Mouse (Mus musculus) MEL (cell line): ENCODE measurements around the gene Rnase2b. TPM values are rescaled to one million over a fixed set of nuclear protein-coding genes. Genes with fewer than 3 reads are reported as not detected.
"Not testable (repeated sequence)": the region's sequence is repeated elsewhere in the genome, so short reads cannot be mapped to it uniquely, and the experiment has no call there.

Experiments
- DNase-seq: peaks from one replicate; pipeline ENCODE4 v3.0.0; 2011; ENCODE audit warnings: low read depth, low spot score
- H3K27ac ChIP-seq: 2 replicates; pipeline ENCODE4 v1.5.1; 2012; ENCODE audit warnings: low read depth, mild to moderate bottlenecking, control low read depth, low read length, moderate library complexity; ENCODE audit not compliant: control insufficient read depth
- H3K27me3 ChIP-seq, 2 experiments: fragments of 150-350 bp in 1 of 2; sonication (generic) in 1 of 2; 2 replicates each; pipeline ENCODE4 v1.6.1; 2012; ENCODE audit warnings: low read length in 2 of 2, mild to moderate bottlenecking in 2 of 2, improper control_type of control experiment in 1 of 2, moderate library complexity in 1 of 2; ENCODE audit not compliant: insufficient read depth in 2 of 2, control insufficient read depth in 1 of 2
- H3K36me3 ChIP-seq, 2 experiments: 2 replicates each; pipeline ENCODE4 v1.6.1; 2012 to 2014; ENCODE audit warnings: low read length in 2 of 2, improper control_type of control experiment in 1 of 2, inconsistent platforms in 1 of 2, mild to moderate bottlenecking in 1 of 2; ENCODE audit not compliant: insufficient read depth in 2 of 2, control insufficient read depth in 1 of 2
- H3K4me1 ChIP-seq, 2 experiments: fragments of 150-350 bp in 1 of 2; sonication (generic) in 1 of 2; 2 replicates each; pipeline ENCODE4 v1.6.1; 2012; ENCODE audit warnings: low read length in 2 of 2, improper control_type of control experiment in 1 of 2, mild to moderate bottlenecking in 1 of 2; ENCODE audit not compliant: insufficient read depth in 2 of 2, control insufficient read depth in 1 of 2
- H3K4me3 ChIP-seq, 2 experiments: fragments of 150-350 bp in 1 of 2; sonication (generic) in 1 of 2; 2 replicates each; pipeline ENCODE4 v1.5.1; 2012; ENCODE audit warnings: low read depth in 2 of 2, low read length in 2 of 2, mild to moderate bottlenecking in 2 of 2, moderate library complexity in 2 of 2, control low read depth in 1 of 2, improper control_type of control experiment in 1 of 2; ENCODE audit not compliant: control insufficient read depth in 1 of 2, insufficient read depth in 1 of 2
- H3K79me2 ChIP-seq: 2 replicates; pipeline ENCODE4 v1.6.1; 2012; ENCODE audit warnings: mild to moderate bottlenecking, low read length, moderate library complexity; ENCODE audit not compliant: control insufficient read depth, poor library complexity, insufficient read depth
- H3K9ac ChIP-seq: 2 replicates; pipeline ENCODE4 v1.6.1; 2012; ENCODE audit warnings: low read depth, mild to moderate bottlenecking, control low read depth, low read length, moderate library complexity; ENCODE audit not compliant: control insufficient read depth, poor library complexity, severe bottlenecking
- H3K9me3 ChIP-seq: fragments of 150-350 bp; sonication (generic); replicated peaks from 2 replicates; pipeline ENCODE4 v1.6.1; 2012; ENCODE audit warnings: mild to moderate bottlenecking, low read length, improper control_type of control experiment, moderate library complexity; ENCODE audit not compliant: insufficient read depth
- BHLHE40 ChIP-seq: IDR thresholded peaks from 2 replicates; pipeline ENCODE4 v1.6.1; 2012; ENCODE audit warnings: low read depth, mild to moderate bottlenecking, inconsistent platforms, low read length, improper control_type of control experiment, borderline replicate concordance
- CHD1 ChIP-seq: IDR thresholded peaks from 2 replicates; pipeline ENCODE4 v1.6.1; 2012; ENCODE audit warnings: low read depth, mild to moderate bottlenecking, inconsistent platforms, low read length, improper control_type of control experiment
- CTCF ChIP-seq, 3 experiments: IDR thresholded peaks in 2 of 3; conservative IDR thresholded peaks in 1 of 3; 2 replicates each; pipeline ENCODE4 v1.5.1; 2011 to 2012; ENCODE audit warnings: low read length in 3 of 3, low read depth in 2 of 3, mild to moderate bottlenecking in 2 of 3, improper control_type of control experiment in 1 of 3, inconsistent platforms in 1 of 3, mixed read lengths in 1 of 3, moderate library complexity in 1 of 3; ENCODE audit not compliant: control insufficient read depth in 1 of 3, insufficient read depth in 1 of 3, poor library complexity in 1 of 3, severe bottlenecking in 1 of 3
- E2F4 ChIP-seq: IDR thresholded peaks from 2 replicates; pipeline ENCODE4 v1.6.1; 2011; ENCODE audit warnings: low read depth, low read length, improper control_type of control experiment, borderline replicate concordance
- GATA1 ChIP-seq: IDR thresholded peaks from 2 replicates; pipeline ENCODE4 v1.6.1; 2011; ENCODE audit warnings: low read depth, low read length, improper control_type of control experiment
- HCFC1 ChIP-seq: IDR thresholded peaks from 2 replicates; pipeline ENCODE4 v1.6.1; 2012; ENCODE audit warnings: low read depth, mild to moderate bottlenecking, inconsistent platforms, low read length, improper control_type of control experiment, moderate library complexity
- MAZ ChIP-seq: IDR thresholded peaks from 2 replicates; pipeline ENCODE4 v1.6.1; 2012; ENCODE audit warnings: low read depth, mild to moderate bottlenecking, inconsistent platforms, low read length, improper control_type of control experiment
- NELFE ChIP-seq: IDR thresholded peaks from 2 replicates; pipeline ENCODE4 v1.6.1; 2011; ENCODE audit warnings: low read depth, low read length, improper control_type of control experiment
- NRF1 ChIP-seq: IDR thresholded peaks from 2 replicates; pipeline ENCODE4 v1.6.1; 2014; ENCODE audit warnings: low read depth, mild to moderate bottlenecking, inconsistent platforms, low read length, improper control_type of control experiment, moderate library complexity; ENCODE audit not compliant: poor library complexity, insufficient read depth, severe bottlenecking
- POLR2A ChIP-seq, 2 experiments: IDR thresholded peaks; 2 replicates each; pipeline ENCODE4 v1.6.1; 2011 to 2012; ENCODE audit warnings: low read length in 2 of 2, mild to moderate bottlenecking in 2 of 2, control low read depth in 1 of 2, improper control_type of control experiment in 1 of 2, low read depth in 1 of 2, moderate library complexity in 1 of 2; ENCODE audit not compliant: control insufficient read depth in 1 of 2, insufficient read depth in 1 of 2, poor library complexity in 1 of 2
- SMC3 ChIP-seq: IDR thresholded peaks from 2 replicates; pipeline ENCODE4 v1.6.1; 2011; ENCODE audit warnings: low read depth, low read length, improper control_type of control experiment
- USF1 ChIP-seq: IDR thresholded peaks from 2 replicates; pipeline ENCODE4 v1.6.1; 2014; ENCODE audit warnings: low read depth, mild to moderate bottlenecking, inconsistent platforms, low read length, improper control_type of control experiment, moderate library complexity
- USF2 ChIP-seq, 2 experiments: IDR thresholded peaks; 2 replicates each; pipeline ENCODE4 v1.6.1; 2011 to 2012; ENCODE audit warnings: improper control_type of control experiment in 2 of 2, low read length in 2 of 2, borderline replicate concordance in 1 of 2, inconsistent platforms in 1 of 2, low read depth in 1 of 2, mild to moderate bottlenecking in 1 of 2; ENCODE audit not compliant: insufficient read depth in 1 of 2
- polyA plus RNA-seq, 2 experiments: library from polyadenylated mRNA; stranded (reverse) in 1 of 2; unstranded in 1 of 2; fragments of >175 nt in 1 of 2; fragments of >200 nt in 1 of 2; gene quantifications; 2 replicates each; pipeline versions ENCODE4 v1.2.1 to v1.2.4; 2012; ENCODE audit warnings: low replicate concordance in 2 of 2, low read depth in 1 of 2; ENCODE audit not compliant: insufficient read length in 2 of 2, insufficient read depth in 1 of 2, missing spikeins in 1 of 2
- total RNA-seq: library from RNA; depleted of rRNA; stranded (reverse); fragments of 300-350 nt; gene quantifications from 2 replicates; pipeline ENCODE4 v1.2.3, GENCODE M21; 2012

Rnase2b gene
- total and polyA plus RNA-seq, 3 experiments, result not detected

DNA sequence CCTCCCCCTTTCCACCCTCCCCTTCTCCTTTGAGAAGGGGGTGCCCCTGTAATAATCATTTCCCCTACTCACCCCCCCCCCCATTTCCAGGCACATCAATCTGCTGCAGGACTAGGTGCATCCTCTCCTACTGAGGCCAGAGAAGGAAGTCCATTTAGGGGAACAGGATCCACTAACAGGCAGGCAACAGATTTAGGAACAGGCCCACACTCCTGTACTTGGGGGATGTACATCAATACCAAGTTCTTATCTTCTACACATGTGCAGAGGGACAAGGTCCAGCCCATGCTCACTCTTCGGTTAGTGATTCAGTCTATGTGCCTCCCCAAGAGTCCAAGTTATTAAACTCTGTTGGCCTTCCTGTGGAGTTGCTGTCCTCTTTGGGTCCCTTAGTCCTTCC is 5.0 kb upstream of the Rnase2b start:
- no peak overlapping the region for H3K27ac ChIP-seq
- no peak for DNase-seq
- TF ChIP-seq CTCF (IDR thresholded peaks at IDR 0.05 in 2 of 3, conservative IDR thresholded peaks at IDR 0.05 in 1 of 3; ENCODE audit: control insufficient read depth in 1 of 3, insufficient read depth in 1 of 3, low read depth in 2 of 3, low read length in 3 of 3, poor library complexity in 1 of 3, severe bottlenecking in 1 of 3) (no peak), POLR2A (IDR thresholded peaks at IDR 0.05; ENCODE audit: control insufficient read depth in 1 of 2, insufficient read depth in 1 of 2, low read depth in 1 of 2, low read length in 2 of 2, poor library complexity in 1 of 2) (no peak)
- H3K4me1 ChIP-seq, result no peaks in the 10 kb centered on the region
- no peaks in the 10 kb centered on the region for H3K79me2 ChIP-seq
- H3K4me3 ChIP-seq, result no peak overlapping the region
- no peaks in the 10 kb centered on the region for H3K36me3 ChIP-seq
- H3K9ac ChIP-seq, result no peak overlapping the region
- no peaks in the 10 kb centered on the region for H3K9me3 ChIP-seq
- H3K27me3 ChIP-seq, result no peaks in the 10 kb centered on the region

DNA sequence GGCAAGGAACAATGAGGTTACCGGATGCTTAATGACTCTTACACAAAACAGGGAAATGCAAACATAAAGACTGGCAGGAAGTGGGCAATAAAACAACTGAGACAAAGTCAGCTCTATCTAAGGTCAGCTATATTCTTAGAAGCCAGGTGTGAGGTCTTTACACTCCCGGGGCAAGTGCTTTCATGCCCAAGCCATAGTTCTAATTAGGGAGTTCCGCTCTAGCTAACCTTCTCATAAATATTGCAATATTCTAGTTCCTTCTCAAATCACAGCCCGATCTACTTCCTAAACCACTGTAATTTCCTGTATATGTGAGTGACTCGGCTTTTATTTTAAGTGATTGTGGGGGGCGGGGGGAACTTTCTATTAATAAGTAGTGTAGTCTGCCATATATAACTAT is 1.3 kb downstream of the Rnase2b start:
- not testable (repeated sequence) for H3K79me2 ChIP-seq, H3K9me3 ChIP-seq, DNase-seq, H3K9ac ChIP-seq, H3K4me1 ChIP-seq, H3K27ac ChIP-seq, H3K27me3 ChIP-seq, H3K4me3 ChIP-seq, H3K36me3 ChIP-seq

- Histone ChIP-seq H3K9ac (no peak overlapping the region), H3K9me3 (no peaks in the 10 kb centered on the region)
- no peak for TF ChIP-seq POLR2A (IDR thresholded peaks at IDR 0.05; ENCODE audit: control insufficient read depth in 1 of 2, insufficient read depth in 1 of 2, low read depth in 1 of 2, low read length in 2 of 2, poor library complexity in 1 of 2)
- TF ChIP-seq MAZ, result no peak
- no peak for TF ChIP-seq E2F4
- TF ChIP-seq NELFE, result no peak
- no peak for TF ChIP-seq HCFC1
- TF ChIP-seq BHLHE40, result no peak
- TF ChIP-seq USF2 (IDR thresholded peaks at IDR 0.05; ENCODE audit: borderline replicate concordance in 1 of 2, insufficient read depth in 1 of 2, low read depth in 1 of 2, low read length in 2 of 2), result no peak
- TF ChIP-seq CTCF (IDR thresholded peaks at IDR 0.05 in 2 of 3, conservative IDR thresholded peaks at IDR 0.05 in 1 of 3; ENCODE audit: control insufficient read depth in 1 of 3, insufficient read depth in 1 of 3, low read depth in 2 of 3, low read length in 3 of 3, poor library complexity in 1 of 3, severe bottlenecking in 1 of 3), result no peak
- TF ChIP-seq USF1, result no peak
- no peak for TF ChIP-seq CHD1
- no peak for TF ChIP-seq SMC3
- TF ChIP-seq NRF1, result no peak
- no peak for TF ChIP-seq GATA1
- TF ChIP-seq, all 39 proteins: peak for 0
- Histone ChIP-seq H3K27ac (no peak overlapping the region), H3K36me3 (no peaks in the 10 kb centered on the region), H3K27me3 (no peaks in the 10 kb centered on the region; a peak in 1 of 4 replicates), H3K4me3 (no peak overlapping the region), H3K79me2 (no peaks in the 10 kb centered on the region), H3K4me1 (no peaks in the 10 kb centered on the region)
- DNase-seq, result no peak
Observed at GRCm38 (mm10) chr14:51165435-51165834, 3.4 kb downstream of the Rnase2b start.
